Mouse (Mus musculus) cerebellum, postnatal 25 days (tissue): Measurements from ENCODE around the gene Phf1.

Source experiments
- DNase-seq, 2 experiments: peaks; one replicate each; pipeline ENCODE4 v3.0.0; 2021; ENCODE audit warnings: mixed read lengths in 2 of 2

Phf1 gene

GRCm38 (mm10) chr17:26933885-26934827 lies 1.3 kb downstream of the Phf1 start:
- DNase-seq: no peak

DNA sequence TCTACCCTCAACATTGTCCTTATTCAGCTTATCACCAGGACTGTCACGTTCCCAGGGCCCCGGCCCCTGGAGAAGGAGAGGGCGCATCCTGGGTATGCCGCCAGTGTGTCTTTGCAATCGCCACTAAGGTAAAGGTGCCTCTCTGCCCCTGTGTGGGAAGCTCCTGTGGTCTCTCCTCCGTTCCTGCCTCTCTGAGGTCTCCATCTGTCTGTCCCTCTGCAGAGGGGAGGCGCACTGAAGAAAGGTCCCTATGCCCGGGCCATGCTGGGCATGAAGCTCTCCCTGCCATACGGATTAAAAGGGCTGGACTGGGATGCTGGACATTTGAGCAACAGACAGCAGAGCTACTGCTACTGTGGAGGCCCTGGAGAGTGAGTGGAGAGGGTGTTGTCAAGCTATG lies 2.2 kb downstream of the Phf1 start:
- DNase-seq: no peak

- DNase-seq: no peak
These were observed 3.6 kb downstream of the Phf1 start for GRCm38 (mm10) chr17:26936453-26936852.

DNA sequence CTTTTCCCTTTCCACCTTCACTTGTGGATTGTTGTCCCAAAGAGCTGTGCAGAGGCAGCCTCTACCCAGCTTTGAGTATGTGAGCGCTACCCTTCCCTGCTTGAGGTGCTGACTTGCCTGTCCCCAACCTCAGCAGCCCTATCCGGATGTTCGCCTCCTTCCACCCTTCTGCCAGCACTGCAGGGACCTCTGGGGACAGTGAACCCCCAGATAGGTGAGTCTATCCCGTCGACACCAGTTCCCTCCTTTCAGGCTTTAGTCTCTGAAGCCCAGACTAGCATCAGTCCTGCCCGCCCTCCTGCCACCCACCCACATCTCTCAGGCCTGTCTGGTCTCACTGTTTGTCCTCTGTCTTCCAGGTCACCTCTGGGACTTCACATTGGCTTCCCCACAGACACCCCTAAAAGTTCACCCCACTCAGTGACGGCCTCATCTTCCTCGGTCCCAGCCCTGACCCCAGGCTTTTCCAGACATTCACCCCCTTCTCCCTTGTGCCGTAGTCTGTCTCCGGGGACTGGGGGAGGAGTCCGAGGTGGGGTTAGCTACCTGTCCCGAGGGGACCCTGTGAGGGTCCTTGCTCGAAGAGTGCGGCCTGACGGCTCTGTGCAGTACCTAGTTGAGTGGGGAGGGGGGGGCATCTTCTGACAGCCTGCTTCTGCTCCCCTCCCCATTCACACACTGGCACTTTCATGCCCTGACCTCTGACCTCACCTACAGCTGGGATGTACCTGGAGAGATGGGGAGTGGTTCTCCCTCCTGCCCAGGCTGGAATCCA lies 4.3 kb downstream of the Phf1 start:
- no peak for DNase-seq

- DNase-seq: no peak
These were observed 5.2 kb downstream of the Phf1 start for GRCm38 (mm10) chr17:26937883-26938695.

GRCm38 (mm10) chr17:26938731-26939130 lies 5.9 kb downstream of the Phf1 start:
- peak in 1 of 2 experiments; percentile 58 for DNase-seq

GRCm38 (mm10) chr17:26939178-26939972 lies 6.5 kb downstream of the Phf1 start, which contains the start of gene Cuta:
TSS of gene Cuta (minus strand) at chr17:26939569.
- DNase-seq: peak; percentile 99 to 100

DNA sequence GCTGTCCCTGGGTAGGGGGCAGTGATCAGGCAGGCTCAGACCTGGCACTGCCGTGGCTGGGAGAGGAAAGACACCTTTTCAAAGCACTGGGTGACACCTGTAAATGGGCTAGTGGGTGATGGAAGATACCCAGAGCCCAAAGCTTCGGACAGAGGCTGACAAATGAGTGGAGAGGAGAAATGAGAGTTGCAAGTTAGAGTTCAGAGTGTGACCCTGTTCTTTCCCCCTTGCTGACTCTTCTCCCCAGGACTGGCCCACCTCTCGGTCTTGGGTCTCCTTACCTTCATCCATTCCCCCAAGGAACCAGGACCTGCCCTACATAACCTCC lies 7.1 kb downstream of the Phf1 start:
- no peak for DNase-seq

- DNase-seq: peak; percentile 68 to 86
These were observed 8.4 kb downstream of the Phf1 start, which contains the start of gene Syngap1 for GRCm38 (mm10) chr17:26941031-26941789. TSS of gene Syngap1 (plus strand) at chr17:26941253.

DNA sequence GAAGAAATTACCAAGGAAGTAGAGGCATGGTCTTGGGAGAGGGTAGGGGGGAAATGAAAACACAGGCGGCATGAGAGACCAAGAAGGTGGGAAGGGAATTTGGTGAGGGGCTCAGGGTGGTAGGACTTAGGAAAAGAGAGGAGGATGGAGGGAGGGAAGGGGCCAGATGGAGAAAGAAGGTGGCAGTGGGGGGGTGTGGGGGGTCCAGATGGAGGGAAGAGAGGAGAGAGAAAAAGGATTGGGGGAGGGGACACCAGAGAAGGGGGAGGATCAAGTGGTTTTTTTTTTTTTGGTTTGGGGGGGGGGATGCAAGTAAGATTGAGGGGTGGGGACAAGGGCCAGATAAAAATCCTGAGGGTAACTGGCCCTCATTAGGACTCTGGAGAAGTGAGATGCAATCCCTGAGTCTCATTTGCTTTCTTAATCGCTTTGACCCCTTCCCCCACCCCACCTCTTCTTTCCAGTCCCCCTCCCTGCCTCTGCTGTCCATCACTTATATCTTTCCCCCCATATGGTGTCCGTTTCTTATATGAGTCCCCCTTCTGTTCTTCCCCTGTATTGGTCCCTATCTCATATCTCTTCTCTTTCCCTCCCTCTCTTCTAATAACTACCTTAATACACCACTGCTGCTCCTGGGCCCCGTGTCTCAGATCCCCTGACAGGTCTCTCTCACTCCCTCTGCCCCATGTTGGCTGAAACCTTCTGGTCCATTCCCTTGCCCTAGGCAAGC lies 9.2 kb downstream of the Phf1 start:
- no peak for DNase-seq

DNA sequence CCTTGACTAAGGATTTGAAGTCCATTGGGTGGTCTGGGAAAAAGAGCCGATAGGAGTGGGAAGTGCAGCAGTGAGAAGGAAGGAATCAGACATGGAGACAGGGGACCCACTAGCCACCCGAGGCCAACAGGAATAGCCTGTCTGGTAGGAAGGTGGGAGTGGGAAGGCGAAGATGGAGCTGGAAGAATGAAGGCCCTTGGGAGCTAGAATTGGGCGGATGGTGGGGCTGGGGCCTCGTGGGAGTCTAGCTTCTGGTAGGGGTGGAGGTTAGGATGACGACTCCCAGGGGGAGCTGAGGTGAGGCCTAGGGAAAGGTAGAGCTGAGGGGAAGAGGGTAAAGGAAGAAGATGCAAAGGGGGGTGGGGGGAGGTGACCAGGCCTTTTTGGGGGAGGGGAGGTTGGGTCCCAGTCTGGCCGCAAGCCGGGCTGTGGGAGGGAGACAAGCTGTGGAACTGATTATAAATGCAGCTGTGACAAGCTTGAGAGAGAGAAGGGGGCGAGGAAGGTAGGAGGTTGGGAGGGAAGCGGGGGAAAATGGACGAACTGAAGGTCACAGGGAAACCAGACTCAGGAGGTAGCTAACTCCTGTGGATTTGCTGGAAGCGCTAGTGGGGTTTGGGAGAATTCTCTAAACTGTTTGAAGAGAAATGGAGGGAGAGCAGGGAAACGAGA lies 13.1 kb downstream of the Phf1 start:
- no peak for DNase-seq

DNA sequence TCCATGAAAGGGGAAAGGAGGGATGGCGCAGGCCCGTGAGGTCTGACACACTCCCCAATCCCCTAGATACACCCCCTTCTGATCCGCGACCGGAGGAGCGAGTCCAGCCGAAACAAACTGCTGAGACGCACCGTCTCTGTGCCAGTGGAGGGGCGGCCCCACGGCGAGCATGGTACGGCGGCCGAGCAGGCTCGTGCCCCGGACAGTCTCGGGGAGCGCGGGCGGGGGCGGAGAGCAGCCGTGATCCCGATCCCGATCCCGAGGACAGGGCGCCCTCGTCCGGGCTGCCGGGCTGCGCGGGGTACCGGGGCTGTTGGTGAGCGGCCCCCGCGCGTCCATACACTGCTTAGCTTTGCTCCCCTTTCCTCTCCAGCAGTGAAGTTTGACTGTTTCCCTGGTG lies 13.7 kb downstream of the Phf1 start:
- peak; percentile 88 to 93 for DNase-seq

GRCm38 (mm10) chr17:26947231-26948100 lies 14.6 kb downstream of the Phf1 start:
- DNase-seq: no peak

DNA sequence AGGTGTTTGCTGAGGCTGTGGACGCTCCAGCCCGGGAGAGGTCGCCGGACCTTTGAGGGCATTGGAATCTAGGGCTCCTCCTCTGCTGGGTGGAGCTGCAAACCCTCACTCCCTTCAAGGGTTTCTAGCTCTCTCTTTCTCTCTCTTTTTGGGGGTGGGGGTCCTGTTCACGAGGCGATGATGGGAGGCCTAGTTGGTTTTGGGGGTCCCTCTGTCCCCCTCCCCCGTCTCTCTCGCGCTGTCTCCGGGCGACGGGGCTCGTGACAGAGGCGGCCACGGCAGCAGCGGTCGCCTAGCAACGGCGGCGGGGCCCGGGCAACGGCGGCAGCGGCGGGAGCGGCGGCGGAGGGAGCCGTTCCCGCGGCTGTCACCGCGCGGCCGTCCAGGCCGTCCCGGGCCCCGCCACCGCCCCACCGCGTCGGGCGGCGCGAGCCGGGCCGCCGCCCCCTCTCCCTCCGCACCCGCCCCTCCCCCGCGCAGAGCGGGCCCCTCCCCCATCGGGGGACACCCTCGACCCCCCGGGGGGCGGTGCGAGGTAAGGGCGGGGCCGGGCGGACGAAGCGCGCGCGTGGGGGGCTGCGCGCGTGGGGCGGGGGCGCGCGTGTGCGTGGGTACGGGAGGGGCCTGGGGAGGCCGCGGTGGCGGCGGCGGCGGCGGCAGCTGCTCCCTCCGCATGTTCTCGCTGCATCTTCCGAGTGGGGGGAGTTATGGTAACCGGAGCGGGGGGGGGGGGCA lies 15.6 kb downstream of the Phf1 start:
- peak; percentile 62 to 77 for DNase-seq

DNA sequence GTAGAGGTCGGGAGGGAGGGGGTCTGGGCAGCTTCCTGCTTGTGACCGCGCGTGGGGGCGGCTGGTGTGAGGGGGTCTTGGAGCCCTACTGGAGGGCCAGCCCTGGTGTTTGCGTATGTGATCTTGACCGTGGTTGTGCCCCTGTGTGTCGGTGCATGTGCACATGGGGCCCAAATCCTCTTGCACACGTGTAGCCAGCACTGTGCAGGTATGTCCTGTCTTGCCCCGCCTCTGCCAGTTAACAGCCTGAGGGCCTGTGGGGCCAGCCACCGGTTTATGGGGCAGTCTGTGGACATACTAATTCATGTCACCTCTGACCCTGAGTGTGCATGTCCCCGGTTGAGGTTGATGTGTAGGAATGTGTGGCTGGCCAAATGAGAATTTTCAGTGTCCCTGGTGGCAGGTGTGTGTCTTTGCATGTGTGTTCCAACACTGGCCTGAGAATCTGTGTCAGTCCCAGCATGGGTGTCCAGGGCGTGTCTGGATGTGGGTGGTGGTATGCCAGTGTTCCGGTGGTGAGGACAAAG lies 16.3 kb downstream of the Phf1 start:
- DNase-seq: peak; percentile 44 to 46

DNA sequence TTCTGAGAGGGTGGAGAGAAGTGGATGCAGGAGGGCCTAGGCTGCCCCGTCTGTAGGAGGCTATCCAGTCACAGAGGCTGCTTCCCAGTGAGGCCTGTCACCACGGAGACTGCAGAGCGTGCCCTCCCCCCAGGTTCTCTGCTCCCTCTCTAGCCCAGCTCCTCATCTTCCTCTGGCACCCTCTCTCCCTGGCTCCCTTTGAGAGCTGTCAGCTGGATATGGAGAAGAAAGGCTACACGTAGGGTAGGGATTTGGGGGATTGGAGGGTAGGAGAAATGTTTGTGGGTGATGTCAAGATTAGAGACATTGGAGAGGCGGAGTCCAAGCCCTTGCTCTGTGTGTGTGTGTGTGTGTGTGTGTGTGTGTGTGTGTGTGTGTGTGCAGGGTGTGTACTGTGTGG lies 17.0 kb downstream of the Phf1 start:
- DNase-seq: peak in 1 of 2 experiments; percentile 29

GRCm38 (mm10) chr17:26950560-26951288 lies 17.9 kb downstream of the Phf1 start:
- no peak for DNase-seq
